Mouse (Mus musculus) layer of hippocampus, postnatal 14 days (tissue): ENCODE results near the gene Prkacb. TPM values are rescaled to one million over a fixed set of nuclear protein-coding genes. Genes with fewer than 3 reads are reported as not detected.

Experiments
- DNase-seq, 2 experiments: peaks; one replicate each; pipeline ENCODE4 v3.0.0; 2021 to 2022; ENCODE audit warnings: low spot score in 2 of 2, mixed read lengths in 1 of 2
- total RNA-seq, 2 experiments: library from RNA; stranded (reverse); gene quantifications; 2 replicates each; pipeline ENCODE4 v1.2.3; 2021

Gene Prkacb
- total RNA-seq, 2 experiments from 2014 or later, result 214 to 231 TPM

- DNase-seq, result no peak
Measured at GRCm38 (mm10) chr3:146734907-146735629, 77.7 kb downstream of the Prkacb start.

- no peak for DNase-seq
Measured at GRCm38 (mm10) chr3:146731499-146731898, 81.3 kb downstream of the Prkacb start.

- DNase-seq, result peak in 1 of 2 experiments; percentile 15
Measured at GRCm38 (mm10) chr3:146723037-146723436, 89.8 kb downstream of the Prkacb start.

- DNase-seq, result no peak
Measured at GRCm38 (mm10) chr3:146719696-146720095, 93.1 kb downstream of the Prkacb start.

GRCm38 (mm10) chr3:146718251-146718650, 94.5 kb downstream of the Prkacb start:
- no peak for DNase-seq

- DNase-seq, result no peak
Measured at GRCm38 (mm10) chr3:146712305-146712704, 100.5 kb downstream of the Prkacb start.

GRCm38 (mm10) chr3:146711559-146711958, 101.2 kb downstream of the Prkacb start:
- no peak for DNase-seq

GRCm38 (mm10) chr3:146711084-146711483, 101.7 kb downstream of the Prkacb start:
- no peak for DNase-seq

- no peak for DNase-seq
Measured at GRCm38 (mm10) chr3:146709086-146709485, 103.7 kb downstream of the Prkacb start.

- DNase-seq, result no peak
Measured at GRCm38 (mm10) chr3:146708381-146708780, 104.4 kb downstream of the Prkacb start.

- DNase-seq, result no peak
Measured at GRCm38 (mm10) chr3:146704099-146704498, 108.7 kb downstream of the Prkacb start.

- DNase-seq, result no peak
Measured at GRCm38 (mm10) chr3:146700051-146700450, 112.7 kb downstream of the Prkacb start.

GRCm38 (mm10) chr3:146698982-146699381, 113.8 kb downstream of the Prkacb start:
- no peak for DNase-seq

GRCm38 (mm10) chr3:146692547-146692946, 120.2 kb downstream of the Prkacb start:
- no peak for DNase-seq

- no peak for DNase-seq
Measured at GRCm38 (mm10) chr3:146687121-146687725, 125.6 kb downstream of the Prkacb start.

GRCm38 (mm10) chr3:146686428-146686827, 126.4 kb downstream of the Prkacb start:
- DNase-seq, result no peak

- peak; percentile 37 to 41 for DNase-seq
Measured at GRCm38 (mm10) chr3:146684811-146685675, 127.7 kb downstream of the Prkacb start, which contains the start of gene Samd13. Gene Samd13, minus strand, starts transcription at chr3:146685592.

GRCm38 (mm10) chr3:146683095-146683494, 129.7 kb downstream of the Prkacb start:
- DNase-seq, result no peak

GRCm38 (mm10) chr3:146682140-146682651, 130.6 kb downstream of the Prkacb start:
- DNase-seq, result peak; percentile 60 to 79

GRCm38 (mm10) chr3:146681696-146682095, 131.1 kb downstream of the Prkacb start:
- DNase-seq, result no peak

- no peak for DNase-seq
Measured at GRCm38 (mm10) chr3:146680625-146681024, 132.2 kb downstream of the Prkacb start.
